Mouse (Mus musculus): ENCODE data around the gene Sh3bgrl3. TPM values are rescaled to one million over a fixed set of nuclear protein-coding genes. Genes with fewer than 3 reads are reported as not detected.
A peak's percentile ranks its signal among the peaks of the same experiment; 100 is the strongest.

Sh3bgrl3 gene
- total and polyA plus RNA-seq, 3 experiments: 128 to 362 (median 153) TPM

- peak; percentile 48 for TF ChIP-seq ELF1 (IDR thresholded peaks at IDR 0.05; ENCODE audit: low read depth, low read length)
- no peak for TF ChIP-seq JUN (IDR thresholded peaks at IDR 0.05; ENCODE audit: insufficient read depth, low read depth, low read length)
- TF ChIP-seq ZKSCAN1 (IDR thresholded peaks at IDR 0.05; ENCODE audit: borderline replicate concordance, low read depth, low read length): no peak
- TF ChIP-seq CHD2 (IDR thresholded peaks at IDR 0.05; ENCODE audit: low read length): peak; percentile 85
- peak; percentile 50; the same call in 1 of the 2 replicates for TF ChIP-seq EP300 (IDR thresholded peaks at IDR 0.05; ENCODE audit: low read length)
- TF ChIP-seq RAD21 (IDR thresholded peaks at IDR 0.05; ENCODE audit: low read depth, low read length): no peak
- TF ChIP-seq UBTF (IDR thresholded peaks at IDR 0.05; ENCODE audit: low read depth, low read length): peak; percentile 70; the same call in 1 of the 2 replicates
- 0 out of 2 replicates have a peak, but pooled peaks have one; percentile 57 for TF ChIP-seq POLR2AphosphoS2 (IDR thresholded peaks at IDR 0.05; ENCODE audit: low read depth, low read length)
- no peak for TF ChIP-seq ZNF384 (IDR thresholded peaks at IDR 0.05; ENCODE audit: low read depth, low read length)
- TF ChIP-seq MAFK (IDR thresholded peaks at IDR 0.05; ENCODE audit: insufficient replicate concordance, low read length): no peak
- TF ChIP-seq ZMIZ1 (IDR thresholded peaks at IDR 0.05; ENCODE audit: low read depth, low read length): peak; percentile 87
- peak; percentile 100 for TF ChIP-seq BHLHE40 (IDR thresholded peaks at IDR 0.05; ENCODE audit: low read depth, low read length)
Measured at GRCm38 (mm10) chr4:134101979-134102741, 26.4 kb downstream of the Sh3bgrl3 start, which contains the start of gene Ubxn11 (continued).

DNA sequence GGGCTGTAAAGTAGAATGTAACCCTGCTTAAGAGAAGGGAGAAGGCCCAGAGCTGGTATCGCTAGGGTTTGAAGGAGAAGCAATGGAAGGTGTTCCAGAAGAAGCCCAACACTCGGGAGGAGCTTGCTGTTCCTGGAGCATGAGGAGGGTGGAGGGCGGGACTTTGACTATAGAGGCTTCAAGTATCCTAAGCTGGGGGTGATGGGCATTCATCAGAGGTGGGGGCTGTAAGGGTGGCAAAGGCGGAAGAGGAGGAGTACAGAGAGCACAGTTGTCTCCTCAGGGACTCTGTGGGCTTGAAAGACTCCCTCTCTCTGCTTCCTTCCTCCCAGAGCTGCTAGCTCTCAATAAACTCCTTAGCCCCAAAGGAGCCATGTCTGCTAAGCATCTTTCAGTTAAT, 28.3 kb downstream of the Sh3bgrl3 start:
- Histone ChIP-seq H3K4me1 (ENCODE audit: control insufficient read depth in 1 of 2, insufficient read depth in 2 of 2) (peaks cover 11 to 43% of the 10 kb centered on the region in 2 experiments), H3K36me3 (replicated peaks in 1 of 2; ENCODE audit: control insufficient read depth in 1 of 2, insufficient read depth in 1 of 2, low read length in 1 of 2) (peaks cover 0 to 4% of the 10 kb centered on the region in 2 experiments), H3K9ac (ENCODE audit: insufficient read depth, low read depth) (peak overlapping the region; percentile 97), H3K27me3 (replicated peaks) (no peaks in the 10 kb centered on the region), H3K4me3 (replicated peaks in 1 of 3; ENCODE audit: low read depth in 2 of 3, low read length in 2 of 3, poor library complexity in 1 of 3) (peak overlapping the region; percentile 58 to 64 (median 61)), H3K4me2 (ENCODE audit: insufficient read depth, low read depth, poor library complexity, severe bottlenecking) (peak overlapping the region; percentile 81), H3K79me2 (replicated peaks; ENCODE audit: control insufficient read depth, extremely low read depth, insufficient read depth, poor library complexity, severe bottlenecking) (0 out of 2 replicates have a peak, but pooled peaks cover 2% of the 10 kb centered on the region), H3K9me3 (replicated peaks; ENCODE audit: low read length) (no peaks in the 10 kb centered on the region), H3K27ac (ENCODE audit: insufficient read depth, low read depth) (peak overlapping the region; percentile 100)
- peak; percentile 93 for DNase-seq (ENCODE audit: extremely low read depth)
- dilution Hi-C loops (cut with MboI; ENCODE audit: extremely low pct_ligation_motif_present, extremely low pct_unique_long_range_greater_than_20kb, low sequenced_read_pairs): no loop called here
- in situ Hi-C loops (cut with MboI; ENCODE audit: low pct_ligation_motif_present, low pct_unique_long_range_greater_than_20kb, low sequenced_read_pairs): no loop called here
- TF ChIP-seq ZNF384 (IDR thresholded peaks at IDR 0.05; ENCODE audit: low read depth, low read length) (no peak), NRF1 (IDR thresholded peaks at IDR 0.05; ENCODE audit: low read depth, low read length) (no peak), ZKSCAN1 (IDR thresholded peaks at IDR 0.05; ENCODE audit: borderline replicate concordance, low read depth, low read length) (no peak), ZC3H11A (IDR thresholded peaks at IDR 0.05; ENCODE audit: low read depth, low read length) (no peak), MEF2A (IDR thresholded peaks at IDR 0.05; ENCODE audit: borderline replicate concordance, low read depth, low read length) (0 out of 2 replicates have a peak, but pooled peaks have one; percentile 25), EP300 (IDR thresholded peaks at IDR 0.05; ENCODE audit: low read length) (peak; percentile 42; the same call in 1 of the 2 replicates), MAFK (IDR thresholded peaks at IDR 0.05; ENCODE audit: insufficient replicate concordance, low read length) (no peak), NELFE (IDR thresholded peaks at IDR 0.05; ENCODE audit: low read depth, low read length) (peak; percentile 67), USF1 (IDR thresholded peaks at IDR 0.05; ENCODE audit: low read depth, low read length) (no peak), PAX5 (IDR thresholded peaks at IDR 0.05; ENCODE audit: low read length) (no peak), UBTF (IDR thresholded peaks at IDR 0.05; ENCODE audit: low read depth, low read length) (no peak; the same call in 1 of the 2 replicates), ELF1 (IDR thresholded peaks at IDR 0.05; ENCODE audit: low read depth, low read length) (peak; percentile 90), JUND (conservative IDR thresholded peaks at IDR 0.05; ENCODE audit: low read depth, low read length) (no peak), IRF4 (IDR thresholded peaks at IDR 0.05; ENCODE audit: low read depth, low read length) (peak; percentile 66), MAZ (IDR thresholded peaks at IDR 0.05; ENCODE audit: low read depth, low read length) (peak; percentile 99), SMC3 (IDR thresholded peaks at IDR 0.05; ENCODE audit: low read depth, low read length) (no peak), POLR2A (IDR thresholded peaks at IDR 0.05; ENCODE audit: low read depth, low read length) (peak; percentile 76), MYC (IDR thresholded peaks at IDR 0.05; ENCODE audit: low read depth, low read length) (peak; percentile 58), KAT2A (IDR thresholded peaks at IDR 0.05; ENCODE audit: insufficient replicate concordance, low read length) (0 out of 2 replicates have a peak, but pooled peaks have one; percentile 44), HCFC1 (IDR thresholded peaks at IDR 0.05; ENCODE audit: low read depth, low read length) (peak; percentile 67), CHD2 (IDR thresholded peaks at IDR 0.05; ENCODE audit: low read length) (peak; percentile 90), JUN (IDR thresholded peaks at IDR 0.05; ENCODE audit: insufficient read depth, low read depth, low read length) (no peak), CHD1 (IDR thresholded peaks at IDR 0.05; ENCODE audit: low read depth, low read length) (no peak), ETS1 (conservative IDR thresholded peaks at IDR 0.05; ENCODE audit: low read depth, low read length) (peak; percentile 49; the same call in 1 of the 2 replicates), GABPA (IDR thresholded peaks at IDR 0.05; ENCODE audit: insufficient replicate concordance, low read depth, low read length) (no peak), TBP (conservative IDR thresholded peaks at IDR 0.05; ENCODE audit: low read depth, low read length) (peak; percentile 93), E2F4 (IDR thresholded peaks at IDR 0.05; ENCODE audit: insufficient replicate concordance, low read depth, low read length) (peak; percentile 70; the same call in 1 of the 2 replicates), TCF12 (IDR thresholded peaks at IDR 0.05; ENCODE audit: low read depth, low read length) (peak; percentile 74), MAX (IDR thresholded peaks at IDR 0.05; ENCODE audit: low read length) (0 out of 2 replicates have a peak, but pooled peaks have one; percentile 49)

Data from CH12.LX (cell line).